Mouse (Mus musculus) splenic B cell, adult 2 months (primary cell): ENCODE data around the gene Olfr1174-ps.

Experiments used
- DNase-seq: peaks from one replicate; pipeline ENCODE4 v3.0.0-alpha.2; 2011; ENCODE audit warnings: low read depth, low spot score
- H3K27me3 ChIP-seq: 2 replicates; pipeline ENCODE4 v1.6.1; 2012; ENCODE audit warnings: mild to moderate bottlenecking, low read length, moderate library complexity, mixed read lengths; ENCODE audit not compliant: control insufficient read depth, poor library complexity, insufficient read depth, severe bottlenecking
- H3K36me3 ChIP-seq: 2 replicates; pipeline ENCODE4 v1.6.1; 2012; ENCODE audit warnings: mild to moderate bottlenecking, low read length, moderate library complexity, mixed read lengths; ENCODE audit not compliant: control insufficient read depth, poor library complexity, insufficient read depth, severe bottlenecking

The Olfr1174-ps gene

GRCm38 (mm10) chr2:88315035-88315434 lies at the start of gene Olfr1174-ps:
Gene Olfr1174-ps (minus strand): TSS chr2:88315135.
- Histone ChIP-seq H3K36me3 (no peaks in the 10 kb centered on the region), H3K27me3 (no peaks in the 10 kb centered on the region)
- DNase-seq = no peak

GRCm38 (mm10) chr2:88356304-88356703 lies 41.4 kb upstream of the Olfr1174-ps start:
- Histone ChIP-seq H3K27me3 (no peaks in the 10 kb centered on the region), H3K36me3 (no peaks in the 10 kb centered on the region)
- DNase-seq = peak; percentile 9

- Histone ChIP-seq H3K36me3 (no peaks in the 10 kb centered on the region), H3K27me3 (no peaks in the 10 kb centered on the region)
- no peak for DNase-seq
Measured at GRCm38 (mm10) chr2:88346392-88346791, 31.5 kb upstream of the Olfr1174-ps start, which contains the start of gene Olfr1177-ps. Gene Olfr1177-ps (minus strand): TSS chr2:88346492.

- no peak for DNase-seq
- Histone ChIP-seq H3K36me3 (no peaks in the 10 kb centered on the region), H3K27me3 (no peaks in the 10 kb centered on the region)
Measured at GRCm38 (mm10) chr2:88336421-88336820, 21.5 kb upstream of the Olfr1174-ps start, which contains the start of gene Olfr1176. Gene Olfr1176 (plus strand): TSS chr2:88336721.

- Histone ChIP-seq H3K27me3 (no peaks in the 10 kb centered on the region), H3K36me3 (no peaks in the 10 kb centered on the region)
- DNase-seq = no peak
Measured at GRCm38 (mm10) chr2:88327115-88327514, 12.2 kb upstream of the Olfr1174-ps start, which contains the start of gene Olfr1175-ps. Gene Olfr1175-ps (minus strand): TSS chr2:88327215.

GRCm38 (mm10) chr2:88279775-88280174 lies 35.2 kb downstream of the Olfr1174-ps start, which contains the start of gene Olfr1173:
Gene Olfr1173 (minus strand): TSS chr2:88279875.
- Histone ChIP-seq H3K27me3 (no peaks in the 10 kb centered on the region), H3K36me3 (no peaks in the 10 kb centered on the region)
- no peak for DNase-seq
